In the genomic region with DNA sequence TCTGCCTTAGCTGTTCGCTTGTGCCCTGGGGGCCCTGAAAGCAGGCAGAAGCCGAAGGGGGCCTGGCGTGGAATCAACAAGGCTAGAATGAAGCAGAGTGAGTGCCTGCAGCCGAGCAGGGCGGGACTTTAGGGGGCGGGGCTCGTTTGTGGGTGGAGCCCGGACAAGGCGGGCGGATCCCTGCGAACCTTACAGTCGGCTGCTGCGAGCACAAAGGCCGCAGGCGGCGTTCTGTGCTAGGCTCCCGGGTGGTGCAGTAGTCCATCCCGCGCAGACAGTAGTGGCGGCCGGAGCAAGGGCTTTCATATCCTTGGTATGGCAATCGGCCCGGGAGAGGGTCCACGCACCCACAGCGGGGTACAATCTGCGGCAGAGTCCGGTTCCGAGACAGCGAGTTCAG, we compare ENCODE assay signal across 8 mouse cellular contexts. TPM values are rescaled to one million over a fixed set of nuclear protein-coding genes. Genes with fewer than 3 reads are reported as not detected.
DNase-seq lines count a peak whose midpoint lies in the region; ATAC-seq lines count a peak whose summit lies in the region.

No protein-coding gene starts in this region.

- no peaks in the 10 kb centered on the region for H3K9me3 ChIP-seq in intestine, embryonic 15.5 days
- no peaks in the 10 kb centered on the region for H3K9me3 ChIP-seq in midbrain, embryonic 10.5 days (replicated peaks)

- peak overlapping the region; percentile 56 for H3K9ac ChIP-seq in intestine, embryonic 15.5 days

- H3K27ac ChIP-seq in intestine, embryonic 15.5 days: no peak overlapping the region
- peak overlapping the region; percentile 88 for H3K27ac ChIP-seq in midbrain, embryonic 10.5 days (replicated peaks)

- ATAC-seq in intestine, embryonic 15.5 days: peak; percentile 71

- peak overlapping the region; percentile 51 for H3K4me3 ChIP-seq in intestine, embryonic 15.5 days (replicated peaks)
- H3K4me3 ChIP-seq in midbrain, embryonic 10.5 days: peak overlapping the region; percentile 71

- H3K4me1 ChIP-seq in intestine, embryonic 15.5 days (replicated peaks): peaks cover 15% of the 10 kb centered on the region; the same call in 1 of the 2 replicates
- peaks cover 46% of the 10 kb centered on the region for H3K4me1 ChIP-seq in midbrain, embryonic 10.5 days

- WGBS in intestine, embryonic 15.5 days: under 1% methylated on average over 29 of the region's 29 CpGs
- under 1% methylated on average over 29 of the region's 29 CpGs for WGBS in midbrain, embryonic 10.5 days

- no peaks in the 10 kb centered on the region for H3K36me3 ChIP-seq in intestine, embryonic 15.5 days
- H3K36me3 ChIP-seq in midbrain, embryonic 10.5 days: no peaks in the 10 kb centered on the region

- intact Hi-C loops in gastrocnemius, postnatal 36 days (cut with DNase I): no loop called here
- intact Hi-C loops in left cerebral cortex, postnatal 4 days (cut with DNase I): no loop called here

- no peaks in the 10 kb centered on the region; the same call in 1 of the 2 replicates for H3K27me3 ChIP-seq in intestine, embryonic 15.5 days (replicated peaks)
- H3K27me3 ChIP-seq in midbrain, embryonic 10.5 days (ENCODE audit: low read depth, poor library complexity, severe bottlenecking): peaks cover 61% of the 10 kb centered on the region

- H3K4me2 ChIP-seq in intestine, embryonic 15.5 days (replicated peaks): peak overlapping the region; percentile 95

- peak; percentile 91 for DNase-seq in adrenal gland, postnatal 25 days
- DNase-seq in embryo, embryonic 9.5 days (ENCODE audit: extremely low spot score): peak; percentile 90
- peak; percentile 82 for DNase-seq in gastrocnemius, postnatal 36 days
- peak; percentile 93 for DNase-seq in left cerebral cortex, postnatal 4 days
- peak; percentile 92 for DNase-seq in midbrain, embryonic 10.5 days (ENCODE audit: low spot score)
- DNase-seq in right cerebral cortex, postnatal 4 days: peak; percentile 80
- DNase-seq in urinary bladder, postnatal 4 days (ENCODE audit: low spot score in 2 of 2): peak; percentile 79 to 87

RNA-seq across cellular contexts. Expression of a gene that starts 4.0 kb away (rescaled TPM):
- total RNA-seq in adrenal gland, postnatal 25 days (2021): 15.4 and 17.4 TPM in 2 replicates
- 10 to 100 TPM; 66.0 to 66.5 TPM for total RNA-seq in gastrocnemius, postnatal 36 days (2021)
- 8.1 and 9.4 TPM in 2 replicates for polyA plus RNA-seq in intestine, embryonic 15.5 days (2015; fragmentation: Nextera tagmentation; extraction: Ambion mirVana)
- 10 to 100 TPM; 16.9 to 20.6 TPM for total RNA-seq in left cerebral cortex, postnatal 4 days (2021)
- 7.3 and 9.2 TPM in 2 replicates for polyA plus RNA-seq in midbrain, embryonic 10.5 days (2016; fragmentation: Nextera tagmentation; extraction: Ambion mirVana)

RNA-seq across cellular contexts. Expression of a gene that starts 10.2 kb away (rescaled TPM):
- total RNA-seq in adrenal gland, postnatal 25 days (2021): 0.82 TPM in 1 of 2 replicates, not detected in the other
- under 1 TPM in 1 of 2 experiments, not detected in 1; 0.37 TPM for total RNA-seq in gastrocnemius, postnatal 36 days (2021)
- 0.28 and 0.55 TPM in 2 replicates for polyA plus RNA-seq in intestine, embryonic 15.5 days (2015; fragmentation: Nextera tagmentation; extraction: Ambion mirVana)
- 10 to 100 TPM; 11.6 to 12.8 TPM for total RNA-seq in left cerebral cortex, postnatal 4 days (2021)
- polyA plus RNA-seq in midbrain, embryonic 10.5 days (2016; fragmentation: Nextera tagmentation; extraction: Ambion mirVana): 3.4 and 4.2 TPM in 2 replicates

RNA-seq across cellular contexts. Expression of a gene that starts 42.0 kb away (rescaled TPM):
- total RNA-seq in adrenal gland, postnatal 25 days (2021): 27.3 and 38.0 TPM in 2 replicates
- total RNA-seq in gastrocnemius, postnatal 36 days (2021): 10 to 100 TPM; 21.9 to 22.4 TPM
- 61.4 and 62.3 TPM in 2 replicates for polyA plus RNA-seq in intestine, embryonic 15.5 days (2015; fragmentation: Nextera tagmentation; extraction: Ambion mirVana)
- 10 to 100 TPM; 61.4 to 62.0 TPM for total RNA-seq in left cerebral cortex, postnatal 4 days (2021)
- 63.3 and 65.6 TPM in 2 replicates for polyA plus RNA-seq in midbrain, embryonic 10.5 days (2016; fragmentation: Nextera tagmentation; extraction: Ambion mirVana)

RNA-seq across cellular contexts. Expression of a gene that starts 42.2 kb away (rescaled TPM):
- total RNA-seq in adrenal gland, postnatal 25 days (2021): 2.7 TPM in 2 replicates
- total RNA-seq in gastrocnemius, postnatal 36 days (2021): under 1 TPM; 0.31 to 0.35 TPM
- polyA plus RNA-seq in intestine, embryonic 15.5 days (2015; fragmentation: Nextera tagmentation; extraction: Ambion mirVana): 5.2 and 6.8 TPM in 2 replicates
- 1 to 10 TPM; 2.9 to 4.3 TPM for total RNA-seq in left cerebral cortex, postnatal 4 days (2021)
- polyA plus RNA-seq in midbrain, embryonic 10.5 days (2016; fragmentation: Nextera tagmentation; extraction: Ambion mirVana): 13.5 and 15.1 TPM in 2 replicates
